Mouse (Mus musculus): ENCODE results near the gene Dhcr7. TPM values are rescaled to one million over a fixed set of nuclear protein-coding genes. Genes with fewer than 3 reads are reported as not detected.
A peak's percentile ranks its signal among the peaks of the same experiment; 100 is the strongest.

The Dhcr7 gene
- polyA plus RNA-seq, 1 experiment: 117 TPM

- Histone ChIP-seq H3K9me3 (replicated peaks; ENCODE audit: control insufficient read depth, insufficient read depth, low read length, poor library complexity, severe bottlenecking) (no peaks in the 10 kb centered on the region; the same call in 1 of the 2 replicates), H3K27ac (ENCODE audit: insufficient read depth, low read length) (no peak overlapping the region), H3K4me1 (ENCODE audit: control insufficient read depth, insufficient read depth, low read length) (no peaks in the 10 kb centered on the region), H3K9ac (ENCODE audit: low read depth, poor library complexity, severe bottlenecking) (no peak overlapping the region), H3K27me3 (ENCODE audit: control insufficient read depth, insufficient read depth, low read length, poor library complexity, severe bottlenecking) (no peaks in the 10 kb centered on the region), H3K36me3 (ENCODE audit: control insufficient read depth, insufficient read depth, low read length, poor library complexity, severe bottlenecking) (0 out of 2 replicates have a peak, but pooled peaks cover 3% of the 10 kb centered on the region), H3K4me3 (ENCODE audit: low read depth, low read length) (no peak overlapping the region)
- no peak for TF ChIP-seq EP300 (IDR thresholded peaks at IDR 0.05; ENCODE audit: insufficient read depth, low read depth, low read length)
- TF ChIP-seq CTCF (IDR thresholded peaks at IDR 0.05; ENCODE audit: low read depth, low read length): no peak
- TF ChIP-seq POLR2A (IDR thresholded peaks at IDR 0.05; ENCODE audit: insufficient read depth, low read length): no peak
Observed at GRCm38 (mm10) chr7:143792336-143792985, 30.5 kb upstream of the Dhcr7 start.

- peaks cover 7% of the 10 kb centered on the region; the same call in 1 of the 2 replicates for H3K36me3 ChIP-seq (ENCODE audit: control insufficient read depth, insufficient read depth, low read length, poor library complexity, severe bottlenecking)
- no peak overlapping the region for H3K9ac ChIP-seq (ENCODE audit: low read depth, poor library complexity, severe bottlenecking)
- TF ChIP-seq CTCF (IDR thresholded peaks at IDR 0.05; ENCODE audit: low read depth, low read length) (peak; percentile 74), POLR2A (IDR thresholded peaks at IDR 0.05; ENCODE audit: insufficient read depth, low read length) (no peak), EP300 (IDR thresholded peaks at IDR 0.05; ENCODE audit: insufficient read depth, low read depth, low read length) (no peak)
- no peak overlapping the region for H3K27ac ChIP-seq (ENCODE audit: insufficient read depth, low read length)
- H3K4me3 ChIP-seq (ENCODE audit: low read depth, low read length): no peak overlapping the region
- no peaks in the 10 kb centered on the region for H3K27me3 ChIP-seq (ENCODE audit: control insufficient read depth, insufficient read depth, low read length, poor library complexity, severe bottlenecking)
- H3K9me3 ChIP-seq (replicated peaks; ENCODE audit: control insufficient read depth, insufficient read depth, low read length, poor library complexity, severe bottlenecking): no peaks in the 10 kb centered on the region; the same call in 1 of the 2 replicates
- no peaks in the 10 kb centered on the region for H3K4me1 ChIP-seq (ENCODE audit: control insufficient read depth, insufficient read depth, low read length)
Observed at GRCm38 (mm10) chr7:143793121-143793520, 29.8 kb upstream of the Dhcr7 start.

- H3K27me3 ChIP-seq (ENCODE audit: control insufficient read depth, insufficient read depth, low read length, poor library complexity, severe bottlenecking): no peaks in the 10 kb centered on the region
- TF ChIP-seq CTCF (IDR thresholded peaks at IDR 0.05; ENCODE audit: low read depth, low read length) (no peak), EP300 (IDR thresholded peaks at IDR 0.05; ENCODE audit: insufficient read depth, low read depth, low read length) (no peak), POLR2A (IDR thresholded peaks at IDR 0.05; ENCODE audit: insufficient read depth, low read length) (no peak)
- no peak overlapping the region for H3K4me3 ChIP-seq (ENCODE audit: low read depth, low read length)
- no peak overlapping the region for H3K27ac ChIP-seq (ENCODE audit: insufficient read depth, low read length)
- no peaks in the 10 kb centered on the region for H3K4me1 ChIP-seq (ENCODE audit: control insufficient read depth, insufficient read depth, low read length)
- no peaks in the 10 kb centered on the region for H3K9me3 ChIP-seq (replicated peaks; ENCODE audit: control insufficient read depth, insufficient read depth, low read length, poor library complexity, severe bottlenecking)
- peaks cover 8% of the 10 kb centered on the region; the same call in 1 of the 2 replicates for H3K36me3 ChIP-seq (ENCODE audit: control insufficient read depth, insufficient read depth, low read length, poor library complexity, severe bottlenecking)
- no peak overlapping the region for H3K9ac ChIP-seq (ENCODE audit: low read depth, poor library complexity, severe bottlenecking)
Observed at GRCm38 (mm10) chr7:143798783-143799182, 24.2 kb upstream of the Dhcr7 start.

- TF ChIP-seq POLR2A (IDR thresholded peaks at IDR 0.05; ENCODE audit: insufficient read depth, low read length) (no peak), EP300 (IDR thresholded peaks at IDR 0.05; ENCODE audit: insufficient read depth, low read depth, low read length) (no peak), CTCF (IDR thresholded peaks at IDR 0.05; ENCODE audit: low read depth, low read length) (no peak)
- Histone ChIP-seq H3K27ac (ENCODE audit: insufficient read depth, low read length) (no peak overlapping the region), H3K9ac (ENCODE audit: low read depth, poor library complexity, severe bottlenecking) (no peak overlapping the region), H3K4me3 (ENCODE audit: low read depth, low read length) (no peak overlapping the region), H3K36me3 (ENCODE audit: control insufficient read depth, insufficient read depth, low read length, poor library complexity, severe bottlenecking) (peaks cover 8% of the 10 kb centered on the region; the same call in 1 of the 2 replicates), H3K27me3 (ENCODE audit: control insufficient read depth, insufficient read depth, low read length, poor library complexity, severe bottlenecking) (no peaks in the 10 kb centered on the region), H3K9me3 (replicated peaks; ENCODE audit: control insufficient read depth, insufficient read depth, low read length, poor library complexity, severe bottlenecking) (no peaks in the 10 kb centered on the region), H3K4me1 (ENCODE audit: control insufficient read depth, insufficient read depth, low read length) (no peaks in the 10 kb centered on the region)
Observed at GRCm38 (mm10) chr7:143800770-143801169, 22.2 kb upstream of the Dhcr7 start.

GRCm38 (mm10) chr7:143801195-143802065, 21.5 kb upstream of the Dhcr7 start:
- H3K4me1 ChIP-seq (ENCODE audit: control insufficient read depth, insufficient read depth, low read length): no peaks in the 10 kb centered on the region
- H3K9ac ChIP-seq (ENCODE audit: low read depth, poor library complexity, severe bottlenecking): no peak overlapping the region
- H3K27me3 ChIP-seq (ENCODE audit: control insufficient read depth, insufficient read depth, low read length, poor library complexity, severe bottlenecking): no peaks in the 10 kb centered on the region
- peaks cover 8% of the 10 kb centered on the region; the same call in 1 of the 2 replicates for H3K36me3 ChIP-seq (ENCODE audit: control insufficient read depth, insufficient read depth, low read length, poor library complexity, severe bottlenecking)
- no peak for TF ChIP-seq CTCF (IDR thresholded peaks at IDR 0.05; ENCODE audit: low read depth, low read length)
- TF ChIP-seq POLR2A (IDR thresholded peaks at IDR 0.05; ENCODE audit: insufficient read depth, low read length): no peak
- no peak for TF ChIP-seq EP300 (IDR thresholded peaks at IDR 0.05; ENCODE audit: insufficient read depth, low read depth, low read length)
- no peak overlapping the region for H3K27ac ChIP-seq (ENCODE audit: insufficient read depth, low read length)
- no peak overlapping the region for H3K4me3 ChIP-seq (ENCODE audit: low read depth, low read length)
- H3K9me3 ChIP-seq (replicated peaks; ENCODE audit: control insufficient read depth, insufficient read depth, low read length, poor library complexity, severe bottlenecking): no peaks in the 10 kb centered on the region

All from ES-Bruce4 (cell line).